Mouse (Mus musculus): Measurements from ENCODE around the gene Msmb. TPM values are rescaled to one million over a fixed set of nuclear protein-coding genes. Genes with fewer than 3 reads are reported as not detected.

Msmb gene
- total RNA-seq, 2 experiments from 2014 or later = not detected

- DNase-seq = no peak
Observed at GRCm38 (mm10) chr14:32145809-32146511, 4.1 kb downstream of the Msmb start.

- no peak for DNase-seq
Observed at GRCm38 (mm10) chr14:32146578-32146977, 4.8 kb downstream of the Msmb start.

- DNase-seq = no peak
Observed at GRCm38 (mm10) chr14:32150872-32151271, 9.0 kb downstream of the Msmb start.

- no peak for DNase-seq
Observed at GRCm38 (mm10) chr14:32152243-32152965, 10.6 kb downstream of the Msmb start.

- no peak for DNase-seq
Observed at GRCm38 (mm10) chr14:32153156-32153555, 11.3 kb downstream of the Msmb start.

- no peak for DNase-seq
Observed at GRCm38 (mm10) chr14:32154758-32155157, 12.9 kb downstream of the Msmb start.

GRCm38 (mm10) chr14:32159150-32159670 lies 17.4 kb downstream of the Msmb start:
- no peak for DNase-seq

GRCm38 (mm10) chr14:32159690-32160246 lies 17.9 kb downstream of the Msmb start, which contains the start of gene Ncoa4:
Gene Ncoa4 (plus strand): TSS chr14:32159865.
- DNase-seq = peak; percentile 98 to 100

GRCm38 (mm10) chr14:32160563-32160962 lies 18.7 kb downstream of the Msmb start:
- no peak for DNase-seq

GRCm38 (mm10) chr14:32161090-32161885 lies 19.5 kb downstream of the Msmb start:
- DNase-seq = no peak

GRCm38 (mm10) chr14:32162231-32162630 lies 20.4 kb downstream of the Msmb start:
- no peak for DNase-seq

- DNase-seq = no peak
Observed at GRCm38 (mm10) chr14:32163203-32163888, 21.5 kb downstream of the Msmb start.

GRCm38 (mm10) chr14:32164173-32165051 lies 22.6 kb downstream of the Msmb start:
- no peak for DNase-seq

- peak; percentile 73 to 80 for DNase-seq
Observed at GRCm38 (mm10) chr14:32165278-32166061, 23.6 kb downstream of the Msmb start.

- no peak for DNase-seq
Observed at GRCm38 (mm10) chr14:32166062-32166441, 24.2 kb downstream of the Msmb start.

GRCm38 (mm10) chr14:32166840-32167239 lies 25.0 kb downstream of the Msmb start:
- DNase-seq = no peak

GRCm38 (mm10) chr14:32167326-32167725 lies 25.5 kb downstream of the Msmb start:
- no peak for DNase-seq

GRCm38 (mm10) chr14:32168653-32169231 lies 26.9 kb downstream of the Msmb start:
- no peak for DNase-seq

GRCm38 (mm10) chr14:32170137-32170536 lies 28.3 kb downstream of the Msmb start:
- no peak for DNase-seq
